Comparison of ENCODE assay signal across 8 mouse cellular contexts in genomic region chr13:99343876-99344598, GRCm38 (mm10). TPM values are rescaled to one million over a fixed set of nuclear protein-coding genes. Genes with fewer than 3 reads are reported as not detected.
DNase-seq lines count a peak whose midpoint lies in the region; ATAC-seq and TF ChIP-seq lines count a peak whose summit lies in the region.

No protein-coding gene starts in this region.

- ATAC-seq in lung, embryonic 15.5 days (ENCODE audit: borderline replicate concordance, extremely low read depth, low FRiP score, low TSS enrichment): peak; percentile 81
- ATAC-seq in embryonic facial prominence, embryonic 11.5 days (replicated peaks; ENCODE audit: insufficient number of reproducible peaks, low FRiP score, low TSS enrichment, low read depth): peak; percentile 72; the same call in 1 of the 2 replicates
- ATAC-seq in intestine, postnatal 0 days: peak; percentile 75
- peak; percentile 89 for ATAC-seq in midbrain, embryonic 15.5 days (replicated peaks)

- no peaks in the 10 kb centered on the region for H3K9me3 ChIP-seq in lung, embryonic 15.5 days
- H3K9me3 ChIP-seq in embryonic facial prominence, embryonic 11.5 days (replicated peaks; ENCODE audit: control insufficient read depth, low read length): no peaks in the 10 kb centered on the region
- H3K9me3 ChIP-seq in intestine, postnatal 0 days (ENCODE audit: control insufficient read depth): no peaks in the 10 kb centered on the region
- no peaks in the 10 kb centered on the region for H3K9me3 ChIP-seq in midbrain, embryonic 15.5 days

- H3K36me3 ChIP-seq in lung, embryonic 15.5 days: peaks cover 45% of the 10 kb centered on the region
- H3K36me3 ChIP-seq in embryonic facial prominence, embryonic 11.5 days (replicated peaks; ENCODE audit: control insufficient read depth, insufficient read depth, low read depth, low read length): peaks cover 3% of the 10 kb centered on the region; the same call in 1 of the 2 replicates
- peaks cover 42% of the 10 kb centered on the region for H3K36me3 ChIP-seq in intestine, postnatal 0 days (ENCODE audit: control insufficient read depth, insufficient read depth)
- peaks cover 10% of the 10 kb centered on the region; the same call in 1 of the 2 replicates for H3K36me3 ChIP-seq in midbrain, embryonic 15.5 days (replicated peaks)

- DNase-seq in lung, postnatal 25 days (ENCODE audit: low spot score): no peak
- no peak for DNase-seq in embryonic facial prominence, embryonic 11.5 days (ENCODE audit: low spot score)
- DNase-seq in adrenal gland, adult 8-10 months: no peak
- no peak for DNase-seq in cerebellum, adult 9-11 months
- no peak for DNase-seq in cerebellum, postnatal 4 days (ENCODE audit: low spot score in 2 of 2)

- H3K27ac ChIP-seq in lung, embryonic 15.5 days: peak overlapping the region; percentile 84
- peak overlapping the region; percentile 83 for H3K27ac ChIP-seq in embryonic facial prominence, embryonic 11.5 days (replicated peaks; ENCODE audit: low read depth, low read length)
- peak overlapping the region; percentile 51 for H3K27ac ChIP-seq in intestine, postnatal 0 days (ENCODE audit: low read depth, low read length)
- H3K27ac ChIP-seq in midbrain, embryonic 15.5 days: peak overlapping the region; percentile 86

- H3K27me3 ChIP-seq in lung, embryonic 15.5 days: no peaks in the 10 kb centered on the region
- no peaks in the 10 kb centered on the region for H3K27me3 ChIP-seq in embryonic facial prominence, embryonic 11.5 days (ENCODE audit: control insufficient read depth, insufficient read depth, low read length)
- no peaks in the 10 kb centered on the region for H3K27me3 ChIP-seq in intestine, postnatal 0 days (replicated peaks; ENCODE audit: control insufficient read depth, insufficient read depth, low read length)
- no peaks in the 10 kb centered on the region for H3K27me3 ChIP-seq in midbrain, embryonic 15.5 days (replicated peaks)

- under 1% methylated on average over 30 of the region's 30 CpGs for WGBS in lung, embryonic 15.5 days
- WGBS in embryonic facial prominence, embryonic 11.5 days: 2% methylated on average over 30 of the region's 30 CpGs
- under 1% methylated on average over 30 of the region's 30 CpGs for WGBS in intestine, postnatal 0 days
- WGBS in midbrain, embryonic 15.5 days: 3% methylated on average over 30 of the region's 30 CpGs

- H3K4me1 ChIP-seq in lung, embryonic 15.5 days: peaks cover 16% of the 10 kb centered on the region
- no peaks in the 10 kb centered on the region for H3K4me1 ChIP-seq in embryonic facial prominence, embryonic 11.5 days (ENCODE audit: control insufficient read depth, insufficient read depth, low read length)
- H3K4me1 ChIP-seq in intestine, postnatal 0 days (replicated peaks; ENCODE audit: control insufficient read depth, insufficient read depth, low read length): 0 out of 2 replicates have a peak, but pooled peaks cover 9% of the 10 kb centered on the region
- H3K4me1 ChIP-seq in midbrain, embryonic 15.5 days: peaks cover 17% of the 10 kb centered on the region

- no peak for TF ChIP-seq CTCF in intestine, postnatal 0 days (IDR thresholded peaks at IDR 0.05; ENCODE audit: low read depth)

- H3K4me2 ChIP-seq in lung, embryonic 15.5 days: peak overlapping the region; percentile 75
- peak overlapping the region; percentile 66 for H3K4me2 ChIP-seq in embryonic facial prominence, embryonic 11.5 days (ENCODE audit: low read depth, low read length)
- H3K4me2 ChIP-seq in intestine, postnatal 0 days (replicated peaks; ENCODE audit: low read depth): peak overlapping the region; percentile 72
- peak overlapping the region; percentile 72 for H3K4me2 ChIP-seq in midbrain, embryonic 15.5 days

- H3K9ac ChIP-seq in lung, embryonic 15.5 days: peak overlapping the region; percentile 78
- H3K9ac ChIP-seq in embryonic facial prominence, embryonic 11.5 days (replicated peaks; ENCODE audit: low read length): peak overlapping the region; percentile 95
- peak overlapping the region; percentile 77 for H3K9ac ChIP-seq in intestine, postnatal 0 days (ENCODE audit: low read depth, low read length)
- peak overlapping the region; percentile 84 for H3K9ac ChIP-seq in midbrain, embryonic 15.5 days

- peak overlapping the region; percentile 82 for H3K4me3 ChIP-seq in lung, embryonic 15.5 days
- peak overlapping the region; percentile 79 for H3K4me3 ChIP-seq in embryonic facial prominence, embryonic 11.5 days (ENCODE audit: low read depth, low read length)
- H3K4me3 ChIP-seq in intestine, postnatal 0 days (ENCODE audit: low read depth, low read length): peak overlapping the region; percentile 66
- H3K4me3 ChIP-seq in midbrain, embryonic 15.5 days: peak overlapping the region; percentile 80

RNA-seq across cellular contexts. Expression of gene Ptcd2, which starts 0.5 kb away (rescaled TPM):
- 45.3 and 45.4 TPM in 2 replicates for polyA plus RNA-seq in lung, embryonic 15.5 days (2015; fragmentation: Nextera tagmentation; extraction: Ambion mirVana)
- 59.1 and 65.1 TPM in 2 replicates for polyA plus RNA-seq in embryonic facial prominence, embryonic 11.5 days (2014; fragmentation: Nextera tagmentation; extraction: Ambion mirVana)
- polyA plus RNA-seq in intestine, postnatal 0 days (2015; fragmentation: Nextera tagmentation; extraction: Ambion mirVana): 28.3 and 28.5 TPM in 2 replicates
- polyA plus RNA-seq in midbrain, embryonic 15.5 days (2015; fragmentation: Nextera tagmentation; extraction: Ambion mirVana): 51.2 and 53.2 TPM in 2 replicates
- total RNA-seq in adrenal gland, adult 8-10 months (2022): 10 to 100 TPM; 31.7 to 40.4 (median 35.0) TPM

RNA-seq across cellular contexts. Expression of gene Mrps27, which starts 0.5 kb away (rescaled TPM):
- 62.2 and 62.3 TPM in 2 replicates for polyA plus RNA-seq in lung, embryonic 15.5 days (2015; fragmentation: Nextera tagmentation; extraction: Ambion mirVana)
- polyA plus RNA-seq in embryonic facial prominence, embryonic 11.5 days (2014; fragmentation: Nextera tagmentation; extraction: Ambion mirVana): 68.3 and 73.4 TPM in 2 replicates
- polyA plus RNA-seq in intestine, postnatal 0 days (2015; fragmentation: Nextera tagmentation; extraction: Ambion mirVana): 17.2 and 17.4 TPM in 2 replicates
- 38.9 and 41.6 TPM in 2 replicates for polyA plus RNA-seq in midbrain, embryonic 15.5 days (2015; fragmentation: Nextera tagmentation; extraction: Ambion mirVana)
- 10 to 100 TPM; 46.5 to 49.1 (median 47.6) TPM for total RNA-seq in adrenal gland, adult 8-10 months (2022)
